Mouse (Mus musculus) granulocyte monocyte progenitor cell, adult 5-6 weeks (primary cell): Measurements from ENCODE around the gene Fgfr4. TPM values are rescaled to one million over a fixed set of nuclear protein-coding genes. Genes with fewer than 3 reads are reported as not detected.

ENCODE experiments used
- ATAC-seq: replicated peaks from 2 replicates; pipeline ENCODE4 v1.8.0; 2016; ENCODE audit warnings: mild to moderate bottlenecking, moderate TSS enrichment, inconsistent platforms; ENCODE audit not compliant: poor library complexity, severe bottlenecking
- total RNA-seq, 2 experiments: library from RNA; stranded (forward) in 1 of 2; stranded (reverse) in 1 of 2; fragments of 200-712, 200-1000 nt in 1 of 2; fragments of >200 nt in 1 of 2; fragmentation: Nextera tagmentation in 1 of 2; gene quantifications; 2 replicates each; pipeline ENCODE4 v1.2.3; 2014 to 2017

Fgfr4 gene
- total RNA-seq (2014; fragmentation: Nextera tagmentation) = not detected in 2 replicates
- not detected in 2 replicates for total RNA-seq (2017)

- ATAC-seq = peak; percentile 35
Observed at GRCm38 (mm10) chr13:55152621-55153415, at the start of gene Fgfr4. TSS of gene Fgfr4 (plus strand) at chr13:55152640.

- ATAC-seq = no peak
Observed at GRCm38 (mm10) chr13:55103351-55103750, 49.1 kb upstream of the Fgfr4 start.

- ATAC-seq = peak; percentile 95
Observed at GRCm38 (mm10) chr13:55105045-55105952, 47.1 kb upstream of the Fgfr4 start, which contains the start of gene Zfp346. TSS of gene Zfp346 (plus strand) at chr13:55105311.

- ATAC-seq = no peak
Observed at GRCm38 (mm10) chr13:55105953-55106691, 46.3 kb upstream of the Fgfr4 start.

- ATAC-seq = no peak
Observed at GRCm38 (mm10) chr13:55107116-55107515, 45.3 kb upstream of the Fgfr4 start.

GRCm38 (mm10) chr13:55107694-55108093 is 44.7 kb upstream of the Fgfr4 start:
- no peak for ATAC-seq

GRCm38 (mm10) chr13:55114375-55114774 is 38.1 kb upstream of the Fgfr4 start:
- ATAC-seq = no peak

GRCm38 (mm10) chr13:55124903-55125302 is 27.5 kb upstream of the Fgfr4 start:
- peak; percentile 98 for ATAC-seq

GRCm38 (mm10) chr13:55133448-55133847 is 19.0 kb upstream of the Fgfr4 start, which contains the start of gene Gm17617:
TSS of gene Gm17617 (minus strand) at chr13:55133548.
- ATAC-seq = no peak

GRCm38 (mm10) chr13:55135382-55135781 is 17.1 kb upstream of the Fgfr4 start:
- no peak for ATAC-seq

- no peak for ATAC-seq
Observed at GRCm38 (mm10) chr13:55140271-55140670, 12.2 kb upstream of the Fgfr4 start.

GRCm38 (mm10) chr13:55153951-55154350 is 1.5 kb downstream of the Fgfr4 start:
- ATAC-seq = no peak

GRCm38 (mm10) chr13:55162365-55162764 is 9.9 kb downstream of the Fgfr4 start:
- no peak for ATAC-seq

- no peak for ATAC-seq
Observed at GRCm38 (mm10) chr13:55163553-55163952, 11.1 kb downstream of the Fgfr4 start.

GRCm38 (mm10) chr13:55165831-55166339 is 13.4 kb downstream of the Fgfr4 start:
- no peak for ATAC-seq

- ATAC-seq = no peak
Observed at GRCm38 (mm10) chr13:55166806-55167725, 14.6 kb downstream of the Fgfr4 start.

- ATAC-seq = no peak
Observed at GRCm38 (mm10) chr13:55167798-55168197, 15.4 kb downstream of the Fgfr4 start.

- ATAC-seq = no peak
Observed at GRCm38 (mm10) chr13:55168255-55168654, 15.8 kb downstream of the Fgfr4 start.

GRCm38 (mm10) chr13:55168958-55169369 is 16.5 kb downstream of the Fgfr4 start:
- no peak for ATAC-seq
